Mouse (Mus musculus): ENCODE results near the gene Zfp148.

GRCm38 (mm10) chr16:33376266-33376665 lies 4.4 kb upstream of the Zfp148 start:
- TF ChIP-seq MAX (IDR thresholded peaks at IDR 0.05; ENCODE audit: low read length) = no peak
- no peak for TF ChIP-seq POLR2A (IDR thresholded peaks at IDR 0.05; ENCODE audit: control insufficient read depth in 1 of 2, insufficient read depth in 1 of 2, low read depth in 1 of 2, low read length in 2 of 2, poor library complexity in 1 of 2)
- TF ChIP-seq CHD2 (IDR thresholded peaks at IDR 0.05; ENCODE audit: low read length) = no peak
- no peak for TF ChIP-seq EP300 (IDR thresholded peaks at IDR 0.05; ENCODE audit: low read depth in 1 of 2, low read length in 2 of 2)
- TF ChIP-seq USF1 (IDR thresholded peaks at IDR 0.05; ENCODE audit: low read depth, low read length) = no peak
- TF ChIP-seq ZKSCAN1 (IDR thresholded peaks at IDR 0.05; ENCODE audit: low read depth, low read length) = no peak
- TF ChIP-seq ZMIZ1 (IDR thresholded peaks at IDR 0.05; ENCODE audit: low read depth, low read length) = no peak
- TF ChIP-seq BHLHE40 (IDR thresholded peaks at IDR 0.05; ENCODE audit: borderline replicate concordance, low read depth, low read length) = no peak
- TF ChIP-seq SMC3 (IDR thresholded peaks at IDR 0.05; ENCODE audit: low read depth, low read length) = no peak

All from MEL (cell line).